Mouse (Mus musculus) gastrocnemius, postnatal 4 days (tissue): ENCODE data around the gene Prr5l. TPM values are rescaled to one million over a fixed set of nuclear protein-coding genes. Genes with fewer than 3 reads are reported as not detected.

ENCODE experiments used
- DNase-seq, 2 experiments: peaks; one replicate each; pipeline ENCODE4 v3.0.0; 2021 to 2022; ENCODE audit warnings: low spot score in 2 of 2, mixed read lengths in 2 of 2
- long read RNA-seq, 2 experiments: library from polyadenylated mRNA; stranded (forward); transcript quantifications; one replicate each; pipeline ENCODE4 v2.0.0; 2021
- total RNA-seq, 2 experiments: library from RNA; stranded (reverse); gene quantifications; 2 replicates each; pipeline ENCODE4 v1.2.3; 2021

The Prr5l gene
- total RNA-seq: 1 to 10 TPM; 4.0 to 5.3 TPM
- long read RNA-seq, experiment 1, full-length matches to known transcripts: 5 of 9 reads
- long read RNA-seq, experiment 1, partial matches to known transcripts: 0 of 9 reads
- long read RNA-seq, experiment 1, other reads (novel, unspliced or antisense): 4 of 9 reads
- long read RNA-seq, experiment 2, full-length matches to known transcripts: 4 of 7 reads
- long read RNA-seq, experiment 2, partial matches to known transcripts: 0 of 7 reads
- long read RNA-seq, experiment 2, other reads (novel, unspliced or antisense): 3 of 7 reads

DNA sequence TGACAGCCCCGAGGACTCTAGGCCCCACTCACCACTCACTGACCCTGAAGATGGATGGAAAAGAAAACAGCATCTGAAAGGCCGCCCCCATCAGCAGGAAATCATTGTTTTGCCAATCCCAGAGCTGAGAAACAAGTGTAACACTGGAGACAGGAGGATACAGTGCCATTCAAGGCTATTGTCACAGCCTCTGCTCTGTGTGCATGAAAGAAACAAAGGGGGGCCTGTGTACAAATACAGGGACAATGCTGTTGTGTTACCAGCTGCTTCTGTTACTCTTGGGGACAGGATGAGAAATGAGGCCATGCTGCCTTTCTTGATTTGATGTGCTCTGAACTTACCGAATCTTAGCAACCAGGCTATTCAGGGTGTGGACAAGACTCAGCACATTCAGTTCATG lies at the start of gene Prr5l:
TSS of gene Prr5l (minus strand) at position 30 of the 400 bp plus-strand sequence.
- DNase-seq: no peak

- no peak for DNase-seq
These were observed 49.5 kb upstream of the Prr5l start for GRCm38 (mm10) chr2:101932169-101932936.

DNA sequence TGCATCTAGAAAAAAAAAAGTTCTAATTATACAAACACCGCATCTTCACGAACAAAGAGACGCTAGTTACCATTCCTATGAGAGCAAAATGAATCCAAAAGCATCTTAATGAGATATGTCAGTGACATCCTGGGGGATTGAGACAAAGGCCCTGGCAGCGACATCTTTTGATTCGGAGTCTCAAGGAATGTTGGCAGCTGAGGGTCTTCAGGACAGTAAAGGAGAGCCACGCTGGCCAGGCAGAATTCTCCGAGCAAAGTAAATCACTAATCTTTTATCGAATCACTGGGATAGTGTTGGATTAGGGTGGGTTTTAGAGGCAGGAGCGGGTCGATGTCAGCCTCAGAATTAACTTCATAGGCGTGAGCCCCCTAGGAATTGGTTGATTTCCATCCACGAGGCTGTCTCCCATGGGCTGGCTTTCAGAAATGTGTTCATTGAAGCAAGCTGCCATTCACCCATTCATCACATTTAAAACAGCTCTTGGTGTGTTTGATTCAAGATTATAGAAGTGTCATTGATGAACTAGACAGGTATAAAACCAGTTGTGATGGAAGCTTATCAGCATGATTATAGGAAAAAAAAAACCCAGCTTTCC lies 42.9 kb upstream of the Prr5l start:
- DNase-seq: no peak

GRCm38 (mm10) chr2:101925183-101925582 lies 42.4 kb upstream of the Prr5l start:
- no peak for DNase-seq

DNA sequence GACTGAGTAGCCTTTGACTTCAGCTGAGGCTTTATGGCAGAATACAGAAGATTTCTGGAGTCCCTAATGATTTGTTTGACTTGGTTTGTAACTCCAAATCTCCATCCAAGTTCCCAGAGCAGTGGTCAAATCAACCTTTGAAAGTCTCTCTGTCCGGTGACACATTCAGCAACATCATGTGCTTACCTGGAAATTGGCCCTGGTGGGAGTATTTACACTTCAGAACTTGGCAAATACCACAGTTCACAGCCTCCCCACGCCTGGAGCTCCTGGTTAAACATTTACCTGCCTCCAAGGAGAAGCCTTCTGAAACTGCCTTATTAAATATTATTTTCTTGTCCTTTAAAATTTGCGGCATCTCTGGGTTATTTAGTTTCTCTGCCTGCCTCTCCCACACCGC lies 40.4 kb upstream of the Prr5l start:
- DNase-seq: no peak

GRCm38 (mm10) chr2:101922302-101922701 lies 39.5 kb upstream of the Prr5l start:
- no peak for DNase-seq

- DNase-seq: no peak
These were observed 37.3 kb upstream of the Prr5l start for GRCm38 (mm10) chr2:101920136-101920554.

DNA sequence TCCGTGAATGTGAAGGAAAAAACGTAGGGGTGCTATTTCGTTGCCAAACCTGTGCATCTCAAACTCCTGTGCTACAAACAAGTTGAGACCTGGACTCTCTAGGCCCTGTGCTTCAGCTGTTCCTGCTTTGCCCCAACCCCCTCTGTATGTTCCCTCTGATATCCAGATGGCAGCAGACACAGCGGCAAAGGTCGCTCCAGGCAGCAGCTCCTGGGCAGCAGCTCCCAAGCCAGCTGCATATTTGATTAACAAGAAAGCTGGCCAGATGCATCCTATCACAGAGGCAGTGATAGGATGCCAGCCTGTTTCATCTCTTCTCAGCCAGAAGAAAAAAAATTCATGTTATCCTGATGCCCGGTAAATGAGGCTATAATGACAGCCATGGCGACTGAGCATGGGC lies 35.7 kb upstream of the Prr5l start:
- DNase-seq: no peak

GRCm38 (mm10) chr2:101909326-101910080 lies 26.7 kb upstream of the Prr5l start:
- no peak for DNase-seq

- no peak for DNase-seq
These were observed 25.9 kb upstream of the Prr5l start for GRCm38 (mm10) chr2:101908773-101909172.

DNA sequence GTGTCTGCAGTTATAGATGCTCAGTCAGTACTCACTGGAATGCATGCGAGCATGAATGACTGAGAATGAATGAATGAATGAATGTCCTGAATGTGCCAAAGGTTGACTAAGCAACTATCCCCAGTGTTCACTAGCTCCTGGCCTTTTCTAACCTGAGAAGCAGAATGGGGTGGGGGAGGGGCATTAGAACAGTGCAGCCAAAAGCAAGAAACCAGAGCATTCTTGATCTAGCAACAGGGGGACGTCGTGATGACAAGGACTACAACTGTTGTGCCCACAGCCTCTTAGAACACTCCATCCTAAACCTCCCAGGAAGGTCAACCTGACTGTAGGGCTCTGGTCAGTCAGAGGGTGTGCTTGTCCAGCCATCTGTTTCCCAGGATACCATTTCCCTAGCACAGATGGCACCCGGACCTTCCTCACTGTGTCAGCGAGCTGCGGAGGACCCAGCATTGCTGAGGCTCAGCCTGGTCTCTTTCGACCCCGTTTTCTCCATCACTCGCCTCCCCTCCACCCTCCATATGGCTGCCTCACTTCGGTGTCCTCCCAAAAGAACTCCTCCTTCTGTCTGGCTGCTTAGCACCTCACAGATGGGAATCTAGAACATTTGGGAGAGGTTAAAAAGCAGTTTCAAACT lies 24.7 kb upstream of the Prr5l start:
- DNase-seq: no peak

- no peak for DNase-seq
These were observed 23.5 kb upstream of the Prr5l start for GRCm38 (mm10) chr2:101906379-101906690.

- peak; percentile 62 to 77 for DNase-seq
These were observed 22.9 kb upstream of the Prr5l start for GRCm38 (mm10) chr2:101905534-101906378.

- no peak for DNase-seq
These were observed 19.4 kb upstream of the Prr5l start for GRCm38 (mm10) chr2:101902196-101902595.

DNA sequence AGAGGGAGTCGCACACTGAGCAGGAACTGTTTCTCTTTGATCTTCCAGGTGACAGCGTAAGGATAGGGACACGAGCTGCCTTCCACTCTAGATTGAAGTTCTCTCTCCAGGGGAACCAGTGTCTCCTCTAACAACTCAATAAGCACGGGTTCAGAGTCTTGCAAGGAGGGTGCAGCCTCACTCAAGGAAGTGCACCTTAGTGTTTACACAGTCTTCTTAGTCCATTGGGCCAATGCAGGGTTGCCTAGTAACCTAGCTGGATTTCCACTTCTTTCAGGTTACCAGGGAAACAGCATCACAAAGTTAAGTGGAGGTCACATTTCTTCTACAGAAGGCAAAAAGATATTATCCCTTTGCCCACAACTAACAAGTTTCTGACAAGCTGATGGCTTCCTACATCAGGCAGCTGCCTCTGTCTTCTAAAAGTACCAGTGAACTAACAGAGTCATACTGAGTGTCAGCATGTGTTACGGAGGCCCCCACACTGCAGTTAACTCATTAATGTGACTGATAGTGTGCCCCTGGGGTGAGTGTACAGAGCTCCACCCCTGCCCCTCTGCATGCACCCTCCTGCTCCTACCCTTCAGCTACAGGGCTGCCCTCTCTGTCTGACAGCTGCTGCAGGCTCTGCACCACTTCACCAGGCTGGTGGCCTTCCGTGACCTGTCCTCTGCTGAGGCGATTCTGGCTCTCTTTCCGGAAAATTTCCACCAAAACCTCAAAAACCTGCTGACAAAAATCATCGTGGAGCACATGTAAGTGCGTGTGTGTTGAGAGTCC lies 13.8 kb upstream of the Prr5l start:
- DNase-seq: no peak

- DNase-seq: no peak
These were observed 11.3 kb upstream of the Prr5l start for GRCm38 (mm10) chr2:101894126-101894525.

- no peak for DNase-seq
These were observed 8.3 kb upstream of the Prr5l start for GRCm38 (mm10) chr2:101891143-101891542.

GRCm38 (mm10) chr2:101888886-101889285 lies 6.1 kb upstream of the Prr5l start:
- DNase-seq: no peak

DNA sequence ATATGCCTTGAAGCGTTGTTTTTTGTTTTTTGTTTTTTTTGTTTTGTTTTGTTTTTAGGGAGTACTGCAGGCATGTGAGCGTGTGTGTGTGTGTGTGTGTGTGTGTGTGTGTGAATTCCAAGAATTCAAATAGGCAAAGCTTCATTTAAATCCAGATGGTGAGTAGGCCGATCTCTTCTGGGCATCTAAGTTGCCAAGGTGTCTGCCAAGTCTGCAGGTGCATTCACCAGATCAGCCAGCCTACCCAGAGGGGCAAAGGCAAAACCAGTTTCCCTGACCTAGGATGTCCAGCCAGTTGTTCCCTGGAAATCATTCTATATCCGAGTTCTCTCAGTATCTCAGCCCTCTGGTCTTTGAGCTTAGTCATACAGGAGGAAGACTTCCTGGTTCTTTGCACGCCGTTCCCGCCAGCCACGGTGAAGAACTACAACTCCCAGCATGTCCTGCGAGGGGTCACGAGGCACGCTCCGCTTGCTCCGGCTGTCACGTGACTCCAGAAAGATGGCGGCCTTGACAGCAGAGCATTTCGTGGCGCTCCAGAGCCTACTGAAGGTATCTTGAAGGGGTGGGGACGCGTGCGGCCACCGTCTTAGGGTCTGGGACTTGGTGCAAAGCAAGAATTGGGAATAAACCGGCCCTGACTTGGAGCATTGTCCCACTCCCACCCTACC lies 3.1 kb upstream of the Prr5l start, which contains the start of gene Commd9:
TSS of gene Commd9 (plus strand) at position 480 of the 671 bp plus-strand sequence.
- DNase-seq: peak; percentile 77 to 93
